Mouse (Mus musculus) myocyte (in vitro differentiated cells): Measurements from ENCODE around the gene Apex2.

Experiments used
- CEBPB ChIP-seq: IDR thresholded peaks from 2 replicates; pipeline ENCODE4 v1.6.1; 2011; ENCODE audit warnings: mild to moderate bottlenecking, moderate library complexity; ENCODE audit not compliant: poor library complexity, insufficient read depth, severe bottlenecking
- E2F4 ChIP-seq: IDR thresholded peaks from one replicate; pipeline ENCODE4 v1.6.1; 2011; ENCODE audit warnings: mild to moderate bottlenecking, control low read depth, moderate library complexity; ENCODE audit not compliant: insufficient read depth
- MAX ChIP-seq: IDR thresholded peaks from one replicate; pipeline ENCODE4 v1.6.1; 2011; ENCODE audit warnings: low read depth, mild to moderate bottlenecking, control low read depth
- MYOD1 ChIP-seq, 3 experiments: IDR thresholded peaks; one replicate each; pipeline ENCODE4 v1.6.1; 2011; ENCODE audit warnings: control low read depth in 2 of 3, low read depth in 2 of 3, mild to moderate bottlenecking in 2 of 3, moderate library complexity in 1 of 3; ENCODE audit not compliant: insufficient read length in 2 of 3, control insufficient read depth in 1 of 3
- MYOG ChIP-seq, 3 experiments: IDR thresholded peaks; one replicate each; pipeline ENCODE4 v1.6.1; 2011; ENCODE audit warnings: control low read depth in 2 of 3, low read depth in 2 of 3, mild to moderate bottlenecking in 2 of 3; ENCODE audit not compliant: insufficient read length in 2 of 3, control insufficient read depth in 1 of 3, insufficient read depth in 1 of 3
- POLR2A ChIP-seq: IDR thresholded peaks from one replicate; pipeline ENCODE4 v1.6.1; 2011; ENCODE audit warnings: low read depth, mild to moderate bottlenecking, control low read depth, moderate library complexity; ENCODE audit not compliant: insufficient read length
- POLR2AphosphoS2 ChIP-seq: IDR thresholded peaks from one replicate; pipeline ENCODE4 v1.6.1; 2011; ENCODE audit warnings: low read depth, control low read depth; ENCODE audit not compliant: insufficient read length
- REST ChIP-seq: IDR thresholded peaks from one replicate; pipeline ENCODE4 v1.6.1; 2011; ENCODE audit warnings: mild to moderate bottlenecking, control low read depth, moderate library complexity; ENCODE audit not compliant: insufficient read depth, insufficient read length
- SRF ChIP-seq: IDR thresholded peaks from one replicate; pipeline ENCODE4 v1.6.1; 2011; ENCODE audit warnings: low read depth; ENCODE audit not compliant: control insufficient read depth, insufficient read length
- TCF12 ChIP-seq: IDR thresholded peaks from one replicate; pipeline ENCODE4 v1.6.1; 2011; ENCODE audit warnings: mild to moderate bottlenecking, control low read depth; ENCODE audit not compliant: poor library complexity, insufficient read depth, severe bottlenecking
- TCF3 ChIP-seq: IDR thresholded peaks from one replicate; pipeline ENCODE4 v1.6.1; 2011; ENCODE audit warnings: low read depth, control low read depth; ENCODE audit not compliant: insufficient read length
- USF1 ChIP-seq: IDR thresholded peaks from one replicate; pipeline ENCODE4 v1.6.1; 2011; ENCODE audit warnings: low read depth, mild to moderate bottlenecking, control low read depth, moderate library complexity

DNA sequence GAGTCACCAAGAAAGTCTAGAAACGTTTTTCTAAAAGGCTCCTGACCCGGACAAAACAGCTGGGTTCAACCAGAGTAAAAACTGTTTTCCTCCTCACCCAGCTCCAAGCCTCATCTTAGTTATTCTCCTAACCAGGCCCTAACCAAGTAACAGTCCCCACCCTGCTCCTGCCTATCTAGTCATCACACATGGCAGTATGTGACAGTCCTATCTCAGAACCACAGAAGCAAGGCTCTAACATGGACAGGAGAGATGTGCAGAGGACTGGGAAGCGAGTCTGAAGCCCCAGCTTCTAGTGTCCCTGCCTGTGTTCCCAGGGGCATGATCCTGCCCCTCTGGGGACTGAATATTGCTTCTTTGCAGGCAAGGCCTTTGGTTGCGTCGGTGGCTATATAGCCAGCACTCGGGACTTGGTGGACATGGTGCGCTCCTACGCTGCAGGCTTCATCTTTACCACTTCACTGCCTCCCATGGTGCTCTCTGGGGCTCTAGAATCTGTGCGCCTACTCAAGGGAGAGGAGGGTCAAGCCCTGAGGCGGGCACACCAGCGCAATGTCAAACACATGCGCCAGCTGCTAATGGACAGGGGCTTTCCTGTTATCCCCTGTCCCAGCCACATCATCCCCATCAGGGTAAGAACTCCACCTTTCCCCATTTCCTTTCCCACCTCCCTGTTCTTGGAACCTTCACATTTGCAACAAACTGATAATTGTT is 24.9 kb downstream of the Apex2 start:
- TF ChIP-seq MYOG (IDR thresholded peaks at IDR 0.05; ENCODE audit: control insufficient read depth in 1 of 3, insufficient read depth in 1 of 3, insufficient read length in 2 of 3, low read depth in 2 of 3) (no peak), POLR2A (no peak), MAX (no peak), TCF3 (no peak), CEBPB (no peak), POLR2AphosphoS2 (no peak), USF1 (no peak), E2F4 (no peak), SRF (no peak), MYOD1 (IDR thresholded peaks at IDR 0.05; ENCODE audit: control insufficient read depth in 1 of 3, insufficient read length in 2 of 3, low read depth in 2 of 3) (no peak), TCF12 (no peak), REST (no peak)
